Mouse (Mus musculus) liver, adult (tissue): ENCODE data around the gene Cyp3a16.
"Not testable (repeated sequence)": the region's sequence is repeated elsewhere in the genome, so short reads cannot be mapped to it uniquely, and the experiment has no call there.

ENCODE experiments used
- GATA4 ChIP-seq: IDR thresholded peaks from 2 replicates; pipeline ENCODE4 v1.6.1; 2014; ENCODE audit warnings: mild to moderate bottlenecking, low read length; ENCODE audit not compliant: insufficient replicate concordance

Gene Cyp3a16

DNA sequence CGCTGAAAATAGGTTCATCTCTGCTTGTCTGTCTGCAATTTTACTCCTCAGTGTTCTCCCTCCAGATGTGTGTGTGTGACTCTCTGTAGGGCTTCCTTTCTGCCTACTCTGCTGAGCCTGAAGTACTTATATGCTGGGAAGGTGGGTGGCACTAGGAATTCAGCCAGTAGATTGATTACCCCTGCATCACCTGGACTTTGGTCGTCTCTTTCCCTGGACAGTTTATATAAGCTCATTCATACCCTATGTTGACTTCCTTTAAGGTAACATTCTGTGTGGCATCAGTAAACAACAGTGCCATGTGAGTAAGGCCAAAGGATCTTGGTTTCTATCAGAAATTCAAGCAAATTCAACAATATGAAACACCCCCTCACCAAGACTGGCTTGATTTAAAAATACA lies at the start of gene Cyp3a16:
Cyp3a16 (minus strand) TSS at position 101 of the 400 bp plus-strand sequence.
- not testable (repeated sequence) for TF ChIP-seq GATA4

DNA sequence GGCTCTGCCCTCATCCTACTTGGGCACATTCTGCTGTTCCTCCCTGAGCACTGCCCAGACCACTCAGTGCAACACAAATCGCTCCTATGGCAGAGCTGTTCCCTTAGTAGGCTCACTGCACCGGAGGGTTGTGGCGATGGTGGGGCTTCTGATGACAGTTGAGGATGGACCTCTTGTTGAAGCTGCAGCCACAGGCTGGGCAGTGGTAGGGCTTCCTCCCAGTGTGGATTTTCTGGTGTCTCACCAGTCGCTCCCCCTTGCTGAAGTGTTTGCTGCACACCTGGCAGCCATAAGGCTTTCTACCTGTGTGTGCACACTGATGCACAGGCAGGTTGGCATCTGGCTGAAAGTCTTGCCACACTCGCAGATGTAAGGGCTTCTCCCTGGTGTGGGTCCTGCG lies 20.8 kb upstream of the Cyp3a16 start:
- no peak for TF ChIP-seq GATA4

DNA sequence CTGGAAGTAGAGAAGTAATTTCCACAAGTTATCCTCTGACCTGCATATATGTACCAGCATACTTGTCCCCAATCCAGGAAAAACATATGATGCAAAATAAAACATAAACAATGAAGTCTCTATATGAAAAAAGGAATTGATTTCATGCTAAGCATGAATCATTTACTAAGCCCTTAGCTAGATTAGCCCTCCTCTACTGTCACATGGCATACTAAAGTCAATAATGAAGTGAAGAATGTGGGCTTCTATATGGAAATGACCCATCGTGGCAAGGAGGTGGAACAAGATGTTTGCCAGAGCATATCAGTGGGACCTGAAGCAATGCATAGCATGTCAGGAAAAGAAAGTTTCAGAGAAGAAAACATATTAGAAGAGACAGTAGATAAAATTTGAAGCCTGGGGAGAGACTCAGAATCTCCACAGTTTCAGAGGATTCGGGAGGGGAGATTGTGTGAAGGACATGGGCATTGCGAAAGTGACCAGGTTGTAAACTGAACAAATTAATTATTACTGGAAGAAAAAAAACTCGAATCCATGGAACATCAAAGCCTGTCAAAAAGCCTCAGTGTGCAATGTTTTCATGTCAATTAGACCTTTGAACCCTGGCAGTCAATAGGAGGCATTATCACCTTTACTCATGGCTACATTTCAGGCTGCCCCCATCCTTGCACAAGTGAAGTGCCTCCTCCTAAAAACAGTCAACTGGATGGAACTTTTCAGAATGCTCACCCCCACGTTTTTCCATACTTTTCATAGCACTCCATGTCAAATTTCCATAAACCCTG lies 5.0 kb downstream of the Cyp3a16 start:
- no peak for TF ChIP-seq GATA4

DNA sequence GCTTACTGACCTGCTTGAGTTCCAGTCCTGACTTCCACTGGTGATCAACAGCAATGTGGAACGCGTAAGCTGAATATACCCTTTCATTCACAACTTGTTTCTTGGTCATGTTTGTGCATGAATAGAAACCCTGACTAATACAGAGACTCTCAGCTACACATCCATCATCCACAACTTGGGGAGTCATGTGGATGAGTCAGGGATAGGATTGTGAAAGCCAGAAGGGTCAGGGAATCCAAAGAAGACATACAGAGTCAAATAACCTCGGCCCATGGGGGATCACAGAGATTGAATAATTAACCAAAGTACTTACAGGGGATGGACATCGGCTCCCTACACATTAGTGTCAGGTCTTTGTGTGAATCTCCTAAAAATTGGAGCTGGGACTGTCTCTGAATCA lies 7.2 kb downstream of the Cyp3a16 start:
- no peak for TF ChIP-seq GATA4

DNA sequence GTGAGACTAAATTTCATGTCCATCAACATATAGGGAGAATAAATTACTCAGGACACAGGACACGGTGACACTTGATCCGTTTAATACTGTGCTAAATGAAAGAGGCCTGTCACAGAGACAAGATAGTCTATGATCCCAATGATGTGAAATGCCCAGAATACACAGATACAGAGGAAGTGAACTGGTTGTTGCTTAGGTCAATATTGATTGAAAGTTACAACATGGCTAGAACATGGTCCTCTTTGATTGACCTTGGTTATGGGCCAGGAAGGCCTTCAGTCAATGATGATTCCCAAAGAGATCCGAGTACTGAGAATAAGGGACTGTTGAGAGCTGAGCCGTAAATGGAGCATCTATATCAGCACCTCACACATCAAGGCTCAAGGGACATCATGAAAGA lies 15.1 kb downstream of the Cyp3a16 start:
- no peak for TF ChIP-seq GATA4

DNA sequence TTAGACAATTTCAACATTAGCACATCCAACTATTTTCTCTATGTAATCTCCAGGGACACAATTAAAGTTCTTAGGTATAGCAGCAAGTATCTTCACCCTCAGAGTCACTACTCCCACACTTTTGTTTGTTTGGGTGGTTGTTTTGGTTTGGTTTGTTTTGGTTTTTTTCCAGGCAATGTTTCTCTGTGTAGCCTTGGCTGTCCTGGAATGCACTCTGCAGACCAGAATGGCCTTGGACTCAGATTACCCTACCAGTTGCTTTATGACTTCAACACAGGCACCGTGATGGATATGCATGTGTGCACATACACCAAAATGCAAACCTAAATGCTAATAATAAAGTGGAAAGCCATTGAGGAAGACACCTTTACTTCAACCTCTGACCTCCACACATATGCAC lies 35.8 kb downstream of the Cyp3a16 start:
- TF ChIP-seq GATA4, result no peak

DNA sequence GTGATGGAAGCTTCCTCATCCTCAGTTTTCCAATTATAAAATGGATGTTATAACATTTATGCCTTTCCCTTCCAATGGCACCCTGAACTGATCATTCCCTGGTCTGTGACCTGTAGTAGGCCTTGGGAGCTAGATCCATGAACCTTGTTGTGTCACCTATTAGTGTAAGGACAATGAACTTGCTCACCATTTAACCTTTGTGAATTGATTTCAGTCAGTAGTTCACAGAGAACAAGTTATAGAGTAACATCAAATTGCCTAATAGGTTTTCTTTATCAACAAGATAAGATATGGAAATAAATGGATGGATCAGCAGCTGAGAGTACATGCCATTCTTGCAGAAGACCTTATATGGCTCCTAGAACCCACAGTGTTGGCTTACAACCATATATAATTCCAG lies 38.5 kb downstream of the Cyp3a16 start:
- peak; percentile 89 for TF ChIP-seq GATA4

DNA sequence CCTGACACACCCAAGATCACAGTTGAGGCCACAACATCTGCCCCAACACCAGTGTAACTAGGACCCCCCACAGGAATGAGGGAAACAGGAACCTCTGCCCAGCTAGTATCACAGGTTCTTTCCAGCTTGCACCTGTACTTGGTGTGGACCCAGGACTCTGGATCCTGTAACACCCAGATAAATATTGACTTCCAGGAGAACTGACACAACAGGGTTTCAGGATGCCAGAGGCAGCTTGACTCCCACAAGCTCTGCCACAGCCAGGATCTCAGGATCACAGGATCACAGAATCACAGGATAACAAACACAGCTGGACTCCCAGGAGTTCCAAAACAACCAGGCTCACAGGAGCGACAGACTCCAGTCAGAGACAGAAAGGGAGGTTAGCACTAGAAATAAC lies 47.2 kb downstream of the Cyp3a16 start:
- TF ChIP-seq GATA4, result no peak
